Mouse (Mus musculus): ENCODE data around the gene Upf3b. TPM values are rescaled to one million over a fixed set of nuclear protein-coding genes. Genes with fewer than 3 reads are reported as not detected.
A peak's percentile ranks its signal among the peaks of the same experiment; 100 is the strongest.
"Not testable (repeated sequence)": the region's sequence is repeated elsewhere in the genome, so short reads cannot be mapped to it uniquely, and the experiment has no call there.

The Upf3b gene
- polyA plus RNA-seq (2014; fragmentation: Nextera tagmentation; extraction: Ambion mirVana), result 19.0 and 19.3 TPM in 2 replicates

GRCm38 (mm10) chrX:37110193-37110880, at the start of gene Upf3b:
Gene Upf3b, minus strand, starts transcription at chrX:37110322.
- H3K9me3 ChIP-seq (ENCODE audit: low read depth, low read length), result no peaks in the 10 kb centered on the region
- DNase-seq (peak; percentile 97), ATAC-seq (ENCODE audit: insufficient read depth) (peak; percentile 99)

GRCm38 (mm10) chrX:37157839-37158238, 47.7 kb upstream of the Upf3b start:
- no peaks in the 10 kb centered on the region for H3K9me3 ChIP-seq (ENCODE audit: low read depth, low read length)
- DNase-seq, result peak; percentile 24
- no peak for ATAC-seq (ENCODE audit: insufficient read depth)
- H3K36me3 ChIP-seq (ENCODE audit: insufficient read depth), result no peaks in the 10 kb centered on the region
- no peak overlapping the region for H3K27ac ChIP-seq (ENCODE audit: low read depth)
- no peak overlapping the region for H3K9ac ChIP-seq
- peak; percentile 36; the same call in 1 of the 2 replicates for TF ChIP-seq CTCF (IDR thresholded peaks at IDR 0.05; ENCODE audit: low read depth)
- 56% methylated on average over 4 of the region's 4 CpGs for WGBS
- H3K4me1 ChIP-seq (ENCODE audit: insufficient read depth), result no peaks in the 10 kb centered on the region
- H3K27me3 ChIP-seq (ENCODE audit: insufficient read depth, low read length), result no peaks in the 10 kb centered on the region
- H3K4me2 ChIP-seq, result no peak overlapping the region
- no peak overlapping the region for H3K4me3 ChIP-seq (ENCODE audit: low read depth, low read length)

More at GRCm38 (mm10) chrX:37110193-37110880, at the start of gene Upf3b:
- no peaks in the 10 kb centered on the region for H3K4me1 ChIP-seq (ENCODE audit: insufficient read depth)
- H3K27ac ChIP-seq (ENCODE audit: low read depth), result peak within 1 kb of the TSS; percentile 79; the same call in 1 of the 2 replicates
- H3K4me2 ChIP-seq, result peak within 1 kb of the TSS; percentile 68
- H3K9ac ChIP-seq, result peak within 1 kb of the TSS; percentile 61
- H3K4me3 ChIP-seq (ENCODE audit: low read depth, low read length), result peak within 1 kb of the TSS; percentile 53
- peaks cover 4% of the 10 kb centered on the region; the same call in 1 of the 2 replicates for H3K36me3 ChIP-seq (ENCODE audit: insufficient read depth)
- WGBS, result 10% methylated on average over 30 of the region's 30 CpGs
- no peaks in the 10 kb centered on the region for H3K27me3 ChIP-seq (ENCODE audit: insufficient read depth, low read length)
- TF ChIP-seq CTCF (IDR thresholded peaks at IDR 0.05; ENCODE audit: low read depth), result no peak

- H3K27me3 ChIP-seq (ENCODE audit: insufficient read depth, low read length), result no peaks in the 10 kb centered on the region
- peak; percentile 36 for TF ChIP-seq CTCF (IDR thresholded peaks at IDR 0.05; ENCODE audit: low read depth)
- 0 out of 2 replicates have a peak, but pooled peaks cover 7% of the 10 kb centered on the region for H3K36me3 ChIP-seq (ENCODE audit: insufficient read depth)
- no peak overlapping the region for H3K4me3 ChIP-seq (ENCODE audit: low read depth, low read length)
- DNase-seq (peak; percentile 37), ATAC-seq (ENCODE audit: insufficient read depth) (no peak)
- no peaks in the 10 kb centered on the region for H3K4me1 ChIP-seq (ENCODE audit: insufficient read depth)
- H3K9me3 ChIP-seq (ENCODE audit: low read depth, low read length), result no peaks in the 10 kb centered on the region
- 96% methylated on average over 2 of the region's 2 CpGs for WGBS
- no peak overlapping the region for H3K27ac ChIP-seq (ENCODE audit: low read depth)
- no peak overlapping the region for H3K4me2 ChIP-seq
- no peak overlapping the region for H3K9ac ChIP-seq
Measured at GRCm38 (mm10) chrX:37144954-37145353, 34.8 kb upstream of the Upf3b start.

GRCm38 (mm10) chrX:37144498-37144897, 34.4 kb upstream of the Upf3b start:
- not testable (repeated sequence) for H3K27me3 ChIP-seq (ENCODE audit: insufficient read depth, low read length); H3K4me2 ChIP-seq; H3K9ac ChIP-seq; H3K4me3 ChIP-seq (ENCODE audit: low read depth, low read length); H3K36me3 ChIP-seq (ENCODE audit: insufficient read depth); H3K4me1 ChIP-seq (ENCODE audit: insufficient read depth); ATAC-seq (ENCODE audit: insufficient read depth); DNase-seq; H3K9me3 ChIP-seq (ENCODE audit: low read depth, low read length); H3K27ac ChIP-seq (ENCODE audit: low read depth)
- 88% methylated on average over 1 of the region's 4 CpGs for WGBS

- no peak overlapping the region for H3K27ac ChIP-seq (ENCODE audit: low read depth)
- DNase-seq, result no peak
- no peak overlapping the region for H3K4me2 ChIP-seq
- no peaks in the 10 kb centered on the region for H3K4me1 ChIP-seq (ENCODE audit: insufficient read depth)
- no peak overlapping the region for H3K9ac ChIP-seq
- no peak overlapping the region for H3K4me3 ChIP-seq (ENCODE audit: low read depth, low read length)
- H3K36me3 ChIP-seq (ENCODE audit: insufficient read depth), result peaks cover 19% of the 10 kb centered on the region; the same call in 1 of the 2 replicates
- 73% methylated on average over 3 of the region's 3 CpGs for WGBS
- no peaks in the 10 kb centered on the region for H3K27me3 ChIP-seq (ENCODE audit: insufficient read depth, low read length)
- H3K9me3 ChIP-seq (ENCODE audit: low read depth, low read length), result no peaks in the 10 kb centered on the region
- TF ChIP-seq CTCF (IDR thresholded peaks at IDR 0.05; ENCODE audit: low read depth), result no peak
- ATAC-seq (ENCODE audit: insufficient read depth), result no peak
Measured at GRCm38 (mm10) chrX:37141732-37142131, 31.6 kb upstream of the Upf3b start.

- no peaks in the 10 kb centered on the region for H3K9me3 ChIP-seq (ENCODE audit: low read depth, low read length)
- H3K4me2 ChIP-seq, result peak within 1 kb of the TSS; percentile 59
- H3K36me3 ChIP-seq (ENCODE audit: insufficient read depth), result no peaks in the 10 kb centered on the region
- no peaks in the 10 kb centered on the region for H3K4me1 ChIP-seq (ENCODE audit: insufficient read depth)
- peak; percentile 92 for ATAC-seq (ENCODE audit: insufficient read depth)
- 9% methylated on average over 58 of the region's 58 CpGs for WGBS
- H3K4me3 ChIP-seq (ENCODE audit: low read depth, low read length), result peak within 1 kb of the TSS; percentile 61
- H3K27ac ChIP-seq (ENCODE audit: low read depth), result peak within 1 kb of the TSS; percentile 82
- peak; percentile 88 for DNase-seq
- TF ChIP-seq CTCF (IDR thresholded peaks at IDR 0.05; ENCODE audit: low read depth), result no peak
- H3K9ac ChIP-seq, result peak within 1 kb of the TSS; percentile 76
- no peaks in the 10 kb centered on the region for H3K27me3 ChIP-seq (ENCODE audit: insufficient read depth, low read length)
Measured at GRCm38 (mm10) chrX:37126671-37127358, 16.7 kb upstream of the Upf3b start, which contains the start of gene Nkap. Gene Nkap, plus strand, starts transcription at chrX:37126795.

- DNase-seq (no peak), ATAC-seq (ENCODE audit: insufficient read depth) (no peak)
- Histone ChIP-seq H3K4me2 (no peak overlapping the region), H3K4me3 (ENCODE audit: low read depth, low read length) (no peak overlapping the region), H3K36me3 (ENCODE audit: insufficient read depth) (no peaks in the 10 kb centered on the region), H3K4me1 (ENCODE audit: insufficient read depth) (no peaks in the 10 kb centered on the region), H3K9me3 (ENCODE audit: low read depth, low read length) (no peaks in the 10 kb centered on the region), H3K27ac (ENCODE audit: low read depth) (no peak overlapping the region), H3K27me3 (ENCODE audit: insufficient read depth, low read length) (no peaks in the 10 kb centered on the region), H3K9ac (no peak overlapping the region)
- 91% methylated on average over 7 of the region's 7 CpGs for WGBS
- TF ChIP-seq CTCF (IDR thresholded peaks at IDR 0.05; ENCODE audit: low read depth), result no peak
Measured at GRCm38 (mm10) chrX:37125511-37125910, 15.4 kb upstream of the Upf3b start.

Data from lung, embryonic 14.5 days (tissue).